Comparison of ENCODE assay signal across 17 mouse cellular contexts in genomic region chr3:33360030-33360429, GRCm38 (mm10).
"Had no signal": no experiment of that assay in that cellular context is flagged by ENCODE, and none has a peak within 500 bp of the region (broad histone marks: within the 10 kb centered on the region; RNA-seq: fewer than 3 reads in every experiment).

No protein-coding gene starts in this region.

- H3K36me3 ChIP-seq: midbrain, embryonic 10.5 days; midbrain, embryonic 12.5 days; neural tube, embryonic 13.5 days; neural tube, embryonic 15.5 days; stomach, embryonic 15.5 days had no signal

- H3K9me3 ChIP-seq: midbrain, embryonic 10.5 days; midbrain, embryonic 12.5 days; neural tube, embryonic 13.5 days; neural tube, embryonic 15.5 days; stomach, embryonic 15.5 days had no signal

- DNase-seq: lung, adult 18-20 months; lung, embryonic 14.5 days; lung, postnatal 10 days; lung, postnatal 4 days; midbrain, embryonic 14.5 days; right cerebral cortex, postnatal 14 days; thymus, adult 18-20 months; thymus, postnatal 14 days; thymus, postnatal 36 days had no signal

- H3K4me2 ChIP-seq: lung, embryonic 14.5 days; midbrain, embryonic 12.5 days; neural tube, embryonic 13.5 days; neural tube, embryonic 15.5 days; stomach, embryonic 15.5 days had no signal

- H3K9ac ChIP-seq: lung, embryonic 14.5 days; midbrain, embryonic 12.5 days; neural tube, embryonic 13.5 days; neural tube, embryonic 15.5 days; stomach, embryonic 15.5 days had no signal

- H3K4me1 ChIP-seq: midbrain, embryonic 10.5 days; midbrain, embryonic 12.5 days; neural tube, embryonic 13.5 days; neural tube, embryonic 15.5 days; stomach, embryonic 15.5 days had no signal

- H3K4me3 ChIP-seq: midbrain, embryonic 10.5 days; midbrain, embryonic 12.5 days; myocyte; neural tube, embryonic 13.5 days; neural tube, embryonic 15.5 days; stomach, embryonic 15.5 days had no signal

- H3K27ac ChIP-seq: midbrain, embryonic 10.5 days; midbrain, embryonic 12.5 days; neural tube, embryonic 13.5 days; neural tube, embryonic 15.5 days; stomach, embryonic 15.5 days; stomach, postnatal 0 days had no signal

- H3K27me3 ChIP-seq: midbrain, embryonic 12.5 days; neural tube, embryonic 13.5 days; neural tube, embryonic 15.5 days; stomach, embryonic 15.5 days had no signal

- ATAC-seq: midbrain, embryonic 16.5 days had no signal
